Mouse (Mus musculus) lung, embryonic 16.5 days (tissue): Measurements from ENCODE around the gene Mpp2. TPM values are rescaled to one million over a fixed set of nuclear protein-coding genes. Genes with fewer than 3 reads are reported as not detected.

Source experiments
- ATAC-seq: fragments of 200-750 bp; cut with Nextera tagmentation; 2 replicates; pipeline ENCODE4 v1.8.0; 2017; ENCODE audit warnings: low read depth, mild to moderate bottlenecking, moderate library complexity
- H3K27ac ChIP-seq: fragments of 300-500 bp; sonication (generic); 2 replicates; pipeline ENCODE4 v1.5.1; 2014; ENCODE audit warnings: mild to moderate bottlenecking, control low read depth, low read length
- H3K27me3 ChIP-seq: fragments of 300-500 bp; sonication (generic); 2 replicates; pipeline ENCODE4 v1.6.1; 2014; ENCODE audit warnings: low read depth, low read length, mixed read lengths; ENCODE audit not compliant: control insufficient read depth, insufficient read depth
- H3K36me3 ChIP-seq: fragments of 300-500 bp; sonication (generic); 2 replicates; pipeline ENCODE4 v1.6.1; 2014; ENCODE audit warnings: low read length; ENCODE audit not compliant: control insufficient read depth, insufficient read depth
- H3K4me1 ChIP-seq: fragments of 300-500 bp; sonication (generic); replicated peaks from 2 replicates; pipeline ENCODE4 v1.6.1; 2014; ENCODE audit warnings: low read length, mixed read lengths; ENCODE audit not compliant: control insufficient read depth, insufficient read depth
- H3K4me2 ChIP-seq: fragments of 300-500 bp; sonication (generic); 2 replicates; pipeline ENCODE4 v1.6.1; 2014; ENCODE audit warnings: low read depth, low read length, control low read depth
- H3K4me3 ChIP-seq: fragments of 300-500 bp; sonication (generic); 2 replicates; pipeline ENCODE4 v1.5.1; 2014; ENCODE audit warnings: mild to moderate bottlenecking, low read length, control low read depth
- H3K9ac ChIP-seq: fragments of 300-500 bp; sonication (generic); 2 replicates; pipeline ENCODE4 v1.6.1; 2014; ENCODE audit warnings: low read length, control low read depth
- H3K9me3 ChIP-seq: fragments of 300-500 bp; sonication (generic); 2 replicates; pipeline ENCODE4 v1.6.1; 2016; ENCODE audit warnings: low read length; ENCODE audit not compliant: control insufficient read depth
- WGBS: fragments of 180-500 bp; shearing (Covaris S2); extraction: QIAGEN DNeasy Blood & Tissue Kit; methylation state at CpG from one replicate; pipeline ENCODE4 v1.1.7; 2014; 5-methylcytosine and 5-hydroxymethylcytosine counted together
- polyA plus RNA-seq: library from polyadenylated mRNA; unstranded; fragments of >200 nt; fragmentation: Nextera tagmentation; extraction: Ambion mirVana; gene quantifications from 2 replicates; pipeline ENCODE4 v1.2.1, GENCODE M21; 2015

The Mpp2 gene
- polyA plus RNA-seq, 1 experiment from 2014 or later: 6.4 TPM

DNA sequence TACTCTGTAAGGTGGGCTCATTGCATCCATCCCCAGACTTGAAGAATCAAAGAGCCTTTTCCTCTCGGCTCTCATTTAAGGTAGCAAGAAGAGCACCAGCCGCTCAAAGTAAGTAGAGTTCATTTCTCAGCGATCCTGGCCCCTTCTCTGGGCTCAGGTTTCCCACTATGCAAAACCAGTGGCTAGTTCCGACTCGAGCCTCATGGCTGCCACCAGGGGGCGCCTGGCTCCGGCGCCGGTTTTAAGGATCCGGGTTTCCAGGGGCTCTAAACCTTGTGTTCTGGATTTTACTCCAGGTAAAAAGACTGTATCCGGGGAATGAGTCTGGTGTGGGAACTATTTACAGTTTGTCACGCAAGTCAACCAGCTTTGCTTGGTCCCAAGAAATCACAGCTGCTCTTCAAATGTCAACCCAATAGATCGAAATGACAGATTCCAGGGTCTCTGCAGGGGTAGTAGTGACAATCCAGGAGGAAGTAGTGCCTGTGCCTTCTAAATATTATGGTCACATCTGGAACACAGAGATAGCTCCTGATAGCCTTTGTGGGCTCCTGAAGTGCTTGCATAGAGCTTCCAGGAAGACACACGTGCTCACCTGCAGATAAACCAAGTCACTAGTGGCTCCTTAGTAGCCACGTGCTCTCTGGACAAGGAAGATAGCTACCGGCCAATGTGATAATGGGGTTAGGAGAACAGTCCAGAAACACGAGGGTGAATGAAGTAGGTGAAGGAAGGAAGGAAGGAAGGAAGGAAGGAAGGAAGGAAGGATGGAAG, 14.4 kb upstream of the Mpp2 start:
- Histone ChIP-seq H3K9me3 (no peaks in the 10 kb centered on the region), H3K9ac (no peak overlapping the region), H3K4me1 (peaks cover 2% of the 10 kb centered on the region; the same call in 1 of the 2 replicates), H3K4me3 (no peak overlapping the region), H3K27me3 (peaks cover 35% of the 10 kb centered on the region), H3K36me3 (no peaks in the 10 kb centered on the region), H3K4me2 (no peak overlapping the region), H3K27ac (no peak overlapping the region)
- 15% methylated on average over 17 of the region's 17 CpGs for WGBS
- peak; percentile 61; the same call in 1 of the 2 replicates for ATAC-seq

DNA sequence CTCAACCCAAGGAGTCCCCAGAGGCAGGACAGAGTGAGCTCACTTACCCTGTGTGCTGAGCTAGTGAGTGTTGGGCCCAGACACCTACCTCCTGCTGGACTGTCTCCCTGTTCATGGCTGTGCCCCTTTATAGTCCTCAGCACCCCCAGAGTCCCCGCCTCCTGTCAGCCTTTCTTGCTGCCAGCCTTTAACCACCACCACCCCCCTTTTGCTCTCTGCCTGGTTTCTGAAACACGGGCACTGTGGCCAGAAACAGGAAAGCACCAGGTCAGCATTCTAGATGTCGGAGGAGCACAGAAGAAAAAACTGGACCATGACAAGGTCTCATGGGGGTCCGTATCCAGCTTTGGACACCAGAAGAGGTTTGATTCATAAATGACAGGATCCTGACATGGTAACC, 12.9 kb upstream of the Mpp2 start, which contains the start of gene Ppy:
Ppy (minus strand) TSS at position 101 of the 400 bp plus-strand sequence.
- WGBS: 66% methylated on average over 4 of the region's 4 CpGs
- H3K27me3 ChIP-seq: peaks cover 21% of the 10 kb centered on the region

DNA sequence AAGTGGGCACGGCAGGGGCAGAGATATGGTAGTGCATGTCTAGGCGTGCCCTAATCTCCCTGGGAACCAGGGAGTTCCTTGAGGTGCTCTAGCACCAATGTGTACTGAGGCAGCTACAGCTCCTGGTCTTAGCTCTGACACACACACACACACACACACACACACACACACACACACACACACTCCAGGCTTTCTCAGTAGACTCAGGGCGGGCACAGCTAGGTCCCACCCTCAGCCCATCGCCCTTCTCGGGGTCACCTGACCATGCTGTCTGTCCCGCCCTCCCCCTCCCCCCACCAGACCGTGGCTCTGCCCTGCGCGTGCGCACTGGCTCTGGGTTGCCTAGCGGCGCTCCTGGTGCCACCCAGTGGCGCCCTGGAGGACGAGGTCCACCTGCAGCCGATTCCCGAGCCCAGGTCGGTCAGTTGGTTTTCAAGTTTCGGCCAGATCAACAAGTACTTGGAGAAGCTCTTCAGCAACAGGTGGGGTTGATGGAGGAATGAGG, 8.6 kb upstream of the Mpp2 start:
- H3K36me3 ChIP-seq: no peaks in the 10 kb centered on the region
- peak overlapping the region; percentile 43 for H3K9ac ChIP-seq
- H3K27me3 ChIP-seq: peaks cover 4% of the 10 kb centered on the region; the same call in 1 of the 2 replicates
- no peaks in the 10 kb centered on the region for H3K9me3 ChIP-seq
- ATAC-seq: peak; percentile 92
- H3K27ac ChIP-seq: no peak overlapping the region
- H3K4me1 ChIP-seq: peaks cover 4% of the 10 kb centered on the region; the same call in 1 of the 2 replicates
- peak overlapping the region; percentile 44 for H3K4me2 ChIP-seq
- H3K4me3 ChIP-seq: peak overlapping the region; percentile 21; the same call in 1 of the 2 replicates
- 3% methylated on average over 17 of the region's 18 CpGs for WGBS

More for the DNA sequence above, 12.9 kb upstream of the Mpp2 start, which contains the start of gene Ppy:
- Histone ChIP-seq H3K4me2 (no peak within 1 kb of the TSS), H3K9me3 (no peaks in the 10 kb centered on the region), H3K4me1 (peaks cover 7% of the 10 kb centered on the region), H3K9ac (no peak within 1 kb of the TSS), H3K4me3 (no peak within 1 kb of the TSS), H3K27ac (no peak within 1 kb of the TSS), H3K36me3 (no peaks in the 10 kb centered on the region)
- no peak for ATAC-seq

DNA sequence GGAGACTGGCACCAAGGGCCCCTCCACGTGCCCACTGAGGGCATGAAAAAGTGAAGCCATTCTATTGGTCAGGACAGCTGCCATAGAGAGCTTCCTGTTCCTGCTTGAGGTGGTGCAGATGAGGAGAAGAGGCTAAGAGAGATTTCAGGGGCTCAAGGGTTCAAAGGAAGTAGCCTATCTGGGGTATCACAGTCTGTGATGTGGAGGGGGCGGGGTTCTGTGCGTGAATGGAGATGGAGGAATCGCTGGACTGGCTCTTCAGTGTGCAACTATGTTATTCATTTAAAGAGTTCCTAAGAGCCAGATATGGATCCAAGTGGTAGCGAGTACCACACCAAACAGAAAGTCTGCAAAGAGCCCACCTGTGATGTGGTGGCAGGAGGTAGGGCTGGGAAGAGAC, 8.1 kb upstream of the Mpp2 start:
- H3K27ac ChIP-seq: no peak overlapping the region

DNA sequence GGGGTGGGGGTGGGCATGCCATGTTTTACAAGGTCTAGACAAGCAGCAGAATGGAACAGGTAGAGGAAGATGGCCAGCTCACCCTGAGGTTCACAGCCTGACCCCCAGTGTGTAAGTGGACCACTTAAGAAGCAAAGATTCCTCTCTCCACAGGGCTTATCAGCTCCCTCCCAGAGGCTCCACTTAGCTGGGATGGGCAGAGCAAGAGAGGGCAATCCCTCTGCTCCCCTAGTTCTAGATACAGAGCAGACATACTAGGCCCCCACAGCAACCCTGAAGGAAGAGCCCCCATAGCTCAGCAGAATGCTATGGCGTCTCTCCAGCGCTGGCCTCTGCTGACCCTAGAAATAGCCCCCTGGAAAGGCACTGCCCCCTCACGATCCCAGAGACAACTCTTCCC, 7.4 kb upstream of the Mpp2 start:
- H3K9ac ChIP-seq: no peak overlapping the region
- no peak overlapping the region for H3K27ac ChIP-seq
- H3K4me2 ChIP-seq: no peak overlapping the region
- WGBS: 71% methylated on average over 3 of the region's 3 CpGs
- H3K4me1 ChIP-seq: peaks cover 4% of the 10 kb centered on the region; the same call in 1 of the 2 replicates
- no peak overlapping the region for H3K4me3 ChIP-seq
- no peaks in the 10 kb centered on the region for H3K9me3 ChIP-seq
- no peak for ATAC-seq
- H3K36me3 ChIP-seq: no peaks in the 10 kb centered on the region
- peaks cover 4% of the 10 kb centered on the region; the same call in 1 of the 2 replicates for H3K27me3 ChIP-seq

More for the DNA sequence above, 8.1 kb upstream of the Mpp2 start:
- 58% methylated on average over 5 of the region's 5 CpGs for WGBS
- no peak overlapping the region for H3K9ac ChIP-seq
- no peak for ATAC-seq
- H3K27me3 ChIP-seq: peaks cover 4% of the 10 kb centered on the region; the same call in 1 of the 2 replicates
- no peaks in the 10 kb centered on the region for H3K9me3 ChIP-seq
- peak overlapping the region; percentile 44 for H3K4me2 ChIP-seq
- peak overlapping the region; percentile 21; the same call in 1 of the 2 replicates for H3K4me3 ChIP-seq
- no peaks in the 10 kb centered on the region for H3K36me3 ChIP-seq
- peaks cover 4% of the 10 kb centered on the region; the same call in 1 of the 2 replicates for H3K4me1 ChIP-seq

DNA sequence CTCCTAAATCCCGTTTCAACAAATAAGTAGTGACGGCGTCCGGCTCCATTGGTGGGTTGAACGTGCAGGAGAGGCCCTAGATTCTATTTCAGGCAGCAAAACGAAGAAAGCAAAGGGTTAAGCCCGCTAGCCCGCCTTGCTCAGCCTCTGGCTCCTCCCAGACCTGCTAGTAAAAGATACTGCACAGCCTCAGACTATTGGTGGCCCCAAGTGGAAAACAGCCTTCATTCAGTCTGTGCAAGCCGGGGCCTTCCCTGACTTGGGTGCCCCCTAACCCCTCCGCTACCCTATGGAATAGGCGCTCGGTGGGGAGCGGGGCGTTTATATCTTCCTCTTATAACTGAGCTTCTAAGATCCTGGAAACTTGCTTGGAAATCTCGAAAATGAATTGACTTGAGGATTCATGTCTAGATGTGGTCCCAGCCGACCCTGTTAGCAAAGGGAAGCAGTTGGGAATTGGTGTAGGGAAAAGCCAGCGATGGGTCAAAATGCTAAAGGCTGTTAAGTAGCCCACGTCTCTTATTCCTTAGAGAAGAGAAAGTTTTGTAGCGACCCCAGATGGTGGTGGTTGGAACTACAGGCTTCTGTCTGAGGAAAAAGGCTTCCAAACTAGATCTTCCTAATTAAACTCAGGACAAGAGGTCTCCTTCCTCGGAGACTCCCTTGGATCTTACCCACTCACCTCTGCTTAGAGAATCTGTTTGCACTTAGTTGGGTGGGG, 933 bp upstream of the Mpp2 start:
- Histone ChIP-seq H3K9ac (peak overlapping the region; percentile 60), H3K27ac (peak overlapping the region; percentile 70), H3K4me1 (peaks cover 8% of the 10 kb centered on the region; the same call in 1 of the 2 replicates), H3K4me3 (peak overlapping the region; percentile 57), H3K27me3 (no peaks in the 10 kb centered on the region), H3K4me2 (peak overlapping the region; percentile 94), H3K36me3 (no peaks in the 10 kb centered on the region), H3K9me3 (no peaks in the 10 kb centered on the region)
- ATAC-seq: peak; percentile 64
- under 1% methylated on average over 20 of the region's 20 CpGs for WGBS

DNA sequence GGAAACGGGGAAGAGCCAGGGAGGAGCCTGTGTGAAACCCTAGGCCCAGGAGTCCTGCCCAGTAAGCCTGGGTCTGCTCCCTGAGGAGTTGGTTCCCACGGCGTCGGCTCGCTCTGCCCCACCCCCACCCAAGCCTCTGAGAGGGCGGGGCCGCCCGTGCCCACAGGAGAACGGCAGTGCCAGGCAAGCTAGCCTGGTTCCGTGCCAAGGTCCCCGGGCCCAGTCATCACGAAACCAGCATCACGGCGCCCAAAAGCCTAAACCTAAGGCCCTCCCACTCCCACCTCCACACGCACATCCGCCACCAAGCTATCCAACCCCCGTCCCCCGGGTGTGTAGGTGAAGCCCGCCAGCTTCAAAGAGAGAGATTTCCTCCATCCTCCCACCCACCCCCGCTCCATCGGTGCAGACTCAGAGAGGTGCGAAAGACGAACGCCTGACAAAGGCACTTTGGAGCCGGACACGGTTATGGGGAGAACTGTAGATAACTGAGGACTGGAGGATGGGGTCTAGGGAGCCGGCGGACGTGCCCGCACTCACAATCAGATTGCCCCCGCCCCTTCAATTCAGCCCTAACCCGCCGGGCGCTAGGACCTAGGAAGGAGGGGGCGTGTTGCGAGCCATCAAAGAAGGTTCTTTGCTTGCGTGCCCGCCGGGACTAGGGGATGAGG, 1.1 kb downstream of the Mpp2 start:
- Histone ChIP-seq H3K9me3 (no peaks in the 10 kb centered on the region), H3K4me2 (peak overlapping the region; percentile 94), H3K27ac (peak overlapping the region; percentile 85), H3K9ac (peak overlapping the region; percentile 68), H3K27me3 (no peaks in the 10 kb centered on the region), H3K4me1 (peaks cover 14% of the 10 kb centered on the region), H3K4me3 (peak overlapping the region; percentile 57), H3K36me3 (no peaks in the 10 kb centered on the region)
- ATAC-seq: peak; percentile 79
- 0% methylated on average over 39 of the region's 39 CpGs for WGBS

DNA sequence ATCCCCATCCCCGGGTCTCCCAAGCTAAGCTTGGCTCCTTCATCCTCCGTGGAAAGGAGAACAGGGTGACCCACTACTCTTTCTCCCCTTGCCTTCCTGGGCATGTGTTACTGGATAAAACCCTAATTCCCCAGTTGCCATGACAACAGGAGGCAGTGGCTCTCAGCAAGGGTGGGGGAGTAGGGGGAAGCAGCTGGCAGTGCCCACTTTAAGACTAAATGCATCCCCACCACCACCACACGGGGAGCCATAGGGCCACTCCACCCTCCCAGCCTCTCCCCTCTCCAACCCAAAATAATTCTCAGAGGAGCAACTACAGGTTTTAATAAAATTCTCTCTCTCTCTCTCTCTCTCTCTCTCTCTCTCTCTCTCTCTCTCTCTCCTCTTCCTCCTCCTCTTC, 2.0 kb downstream of the Mpp2 start:
- 24% methylated on average over 3 of the region's 3 CpGs for WGBS
- peaks cover 18% of the 10 kb centered on the region for H3K4me1 ChIP-seq
- no peaks in the 10 kb centered on the region for H3K9me3 ChIP-seq
- H3K27me3 ChIP-seq: no peaks in the 10 kb centered on the region
- no peaks in the 10 kb centered on the region for H3K36me3 ChIP-seq
- peak overlapping the region; percentile 94 for H3K4me2 ChIP-seq
- H3K4me3 ChIP-seq: no peak overlapping the region
- H3K9ac ChIP-seq: peak overlapping the region; percentile 68; the same call in 1 of the 2 replicates
- ATAC-seq: no peak
- H3K27ac ChIP-seq: no peak overlapping the region; the same call in 1 of the 2 replicates
